Mouse (Mus musculus) left cerebral cortex, adult 2 months (tissue): ENCODE data around the gene Alkal2. TPM values are rescaled to one million over a fixed set of nuclear protein-coding genes. Genes with fewer than 3 reads are reported as not detected.

Source experiments
- DNase-seq, 2 experiments: peaks; one replicate each; pipeline ENCODE4 v3.0.0; 2021 to 2022; ENCODE audit warnings: low spot score in 2 of 2, mixed read lengths in 1 of 2; ENCODE audit errors: extremely low spot score in 1 of 2
- H3K27ac ChIP-seq: fragments of 200-600 bp; 2 replicates; pipeline ENCODE4 v1.8.1; 2022
- H3K4me3 ChIP-seq: fragments of 200-600 bp; 2 replicates; pipeline ENCODE4 v1.8.1; 2022
- CTCF ChIP-seq: fragments of 200-600 bp; IDR thresholded peaks from 2 replicates; pipeline ENCODE4 v1.8.1; 2022; ENCODE audit warnings: antibody characterized with exemption, mild to moderate bottlenecking, moderate library complexity
- intact Hi-C: fragments of 180-260 bp; cut with DNase I; formaldehyde crosslinking; loops from one replicate; pipeline ENCODE4 v1.15.1; 2025
- total RNA-seq, 2 experiments: library from RNA; stranded (reverse); gene quantifications; 2 replicates each; pipeline ENCODE4 v1.2.3; 2021

Gene Alkal2
- total RNA-seq, 2 experiments from 2014 or later, result 2.4 to 4.2 TPM

GRCm38 (mm10) chr12:30933299-30933698 lies 49.2 kb downstream of the Alkal2 start:
- intact Hi-C loops, result no loop called here
- Histone ChIP-seq H3K27ac (no peak overlapping the region), H3K4me3 (no peak overlapping the region)
- DNase-seq, result no peak
- TF ChIP-seq CTCF, result no peak

- intact Hi-C loops, result no loop called here
- H3K4me3 ChIP-seq, result no peak overlapping the region
- H3K27ac ChIP-seq, result no peak overlapping the region
- DNase-seq, result no peak
- no peak for TF ChIP-seq CTCF
These were observed 52.8 kb downstream of the Alkal2 start for GRCm38 (mm10) chr12:30936899-30937298.

Other genes with a start within 250 kb of the Alkal2 start
- gene Acp1, start 27.3 kb downstream of the Alkal2 start, total RNA-seq, result 10 to 100 TPM; 50.2 to 54.3 TPM
- 10 to 100 TPM; 11.3 to 11.8 TPM for gene Sh3yl1, start 27.3 kb downstream of the Alkal2 start, total RNA-seq
- not detected for gene Fam110c, start 189.5 kb downstream of the Alkal2 start, total RNA-seq